Mouse (Mus musculus) small intestine, adult 2 months (tissue): ENCODE measurements around the gene Rps26.

Source experiments
- CTCF ChIP-seq: fragments of 200-500 bp; IDR thresholded peaks from 2 replicates; pipeline ENCODE4 v1.5.1; 2012; ENCODE audit warnings: low read depth, mild to moderate bottlenecking, control low read depth, inconsistent platforms, low read length, moderate library complexity, mixed read lengths; ENCODE audit not compliant: insufficient replicate concordance, insufficient read length; ENCODE audit errors: extremely low read depth
- POLR2A ChIP-seq: fragments of 200-500 bp; IDR thresholded peaks from 2 replicates; pipeline ENCODE4 v1.6.1; 2012; ENCODE audit warnings: low read depth, mild to moderate bottlenecking, control low read depth, inconsistent platforms, low read length, moderate library complexity

DNA sequence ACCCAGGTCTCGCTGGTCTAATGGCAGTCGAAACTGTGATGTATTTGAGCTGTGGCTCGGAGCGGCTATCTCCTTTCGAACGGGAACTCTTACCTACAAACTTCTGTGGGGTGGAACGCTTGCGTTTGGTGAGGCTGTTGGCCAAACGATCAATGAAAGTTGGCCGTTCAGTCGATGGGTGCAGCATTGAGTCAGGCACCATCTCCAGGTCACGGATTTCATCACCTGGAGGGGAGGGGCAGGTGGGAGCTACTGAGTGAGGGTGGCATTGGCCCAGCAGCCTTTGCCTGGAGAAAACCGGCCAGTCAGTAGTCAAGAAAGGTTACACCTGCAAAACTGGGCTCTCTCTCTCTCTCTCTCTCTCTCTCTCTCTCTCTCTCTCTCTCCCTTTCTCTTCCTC lies 9.2 kb upstream of the Rps26 start:
- TF ChIP-seq POLR2A (no peak), CTCF (no peak)
